Mouse (Mus musculus) MEL (cell line): ENCODE results near the gene Zhx3.

Experiments used
- CTCF ChIP-seq, 3 experiments: IDR thresholded peaks in 2 of 3; conservative IDR thresholded peaks in 1 of 3; 2 replicates each; pipeline ENCODE4 v1.5.1; 2011 to 2012; ENCODE audit warnings: low read length in 3 of 3, low read depth in 2 of 3, mild to moderate bottlenecking in 2 of 3, improper control_type of control experiment in 1 of 3, inconsistent platforms in 1 of 3, mixed read lengths in 1 of 3, moderate library complexity in 1 of 3; ENCODE audit not compliant: control insufficient read depth in 1 of 3, insufficient read depth in 1 of 3, poor library complexity in 1 of 3, severe bottlenecking in 1 of 3
- EP300 ChIP-seq, 2 experiments: IDR thresholded peaks; 2 replicates each; pipeline ENCODE4 v1.6.1; 2011; ENCODE audit warnings: improper control_type of control experiment in 2 of 2, low read length in 2 of 2, low read depth in 1 of 2, mild to moderate bottlenecking in 1 of 2
- HCFC1 ChIP-seq: IDR thresholded peaks from 2 replicates; pipeline ENCODE4 v1.6.1; 2012; ENCODE audit warnings: low read depth, mild to moderate bottlenecking, inconsistent platforms, low read length, improper control_type of control experiment, moderate library complexity
- MAFK ChIP-seq: IDR thresholded peaks from 2 replicates; pipeline ENCODE4 v1.6.1; 2011; ENCODE audit warnings: low read depth, mild to moderate bottlenecking, low read length, improper control_type of control experiment, borderline replicate concordance
- MAX ChIP-seq: IDR thresholded peaks from 2 replicates; pipeline ENCODE4 v1.6.1; 2011; ENCODE audit warnings: low read length, improper control_type of control experiment
- MYC ChIP-seq: IDR thresholded peaks from 2 replicates; pipeline ENCODE4 v1.6.1; 2011; ENCODE audit warnings: low read depth, mild to moderate bottlenecking, low read length, improper control_type of control experiment, moderate library complexity
- POLR2A ChIP-seq, 2 experiments: IDR thresholded peaks; 2 replicates each; pipeline ENCODE4 v1.6.1; 2011 to 2012; ENCODE audit warnings: low read length in 2 of 2, mild to moderate bottlenecking in 2 of 2, control low read depth in 1 of 2, improper control_type of control experiment in 1 of 2, low read depth in 1 of 2, moderate library complexity in 1 of 2; ENCODE audit not compliant: control insufficient read depth in 1 of 2, insufficient read depth in 1 of 2, poor library complexity in 1 of 2
- USF1 ChIP-seq: IDR thresholded peaks from 2 replicates; pipeline ENCODE4 v1.6.1; 2014; ENCODE audit warnings: low read depth, mild to moderate bottlenecking, inconsistent platforms, low read length, improper control_type of control experiment, moderate library complexity
- ZNF384 ChIP-seq: IDR thresholded peaks from 2 replicates; pipeline ENCODE4 v1.6.1; 2012; ENCODE audit warnings: low read depth, mild to moderate bottlenecking, inconsistent platforms, low read length, improper control_type of control experiment

DNA sequence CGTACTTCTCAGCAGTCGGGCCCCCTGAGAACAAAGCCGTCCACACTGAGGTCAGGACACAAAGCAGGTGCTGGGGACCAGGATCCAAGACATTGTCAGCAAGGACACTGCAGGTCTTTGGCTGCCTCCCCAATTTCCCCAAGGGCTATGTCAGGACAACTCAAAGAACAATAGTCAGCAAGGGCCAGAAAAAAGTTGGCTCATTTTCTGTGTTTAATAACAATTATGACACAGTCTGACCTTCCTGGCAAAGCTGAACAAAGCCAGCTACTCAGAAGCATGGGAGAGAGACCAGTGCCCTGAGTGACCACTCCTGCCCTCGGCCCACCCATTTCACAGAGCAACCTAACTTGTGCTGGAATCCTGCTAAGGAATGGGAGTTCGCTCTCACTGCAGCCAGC is 106.4 kb downstream of the Zhx3 start:
- TF ChIP-seq MAX (no peak), EP300 (IDR thresholded peaks at IDR 0.05; ENCODE audit: low read depth in 1 of 2, low read length in 2 of 2) (no peak), POLR2A (IDR thresholded peaks at IDR 0.05; ENCODE audit: control insufficient read depth in 1 of 2, insufficient read depth in 1 of 2, low read depth in 1 of 2, low read length in 2 of 2, poor library complexity in 1 of 2) (no peak), CTCF (IDR thresholded peaks at IDR 0.05 in 2 of 3, conservative IDR thresholded peaks at IDR 0.05 in 1 of 3; ENCODE audit: control insufficient read depth in 1 of 3, insufficient read depth in 1 of 3, low read depth in 2 of 3, low read length in 3 of 3, poor library complexity in 1 of 3, severe bottlenecking in 1 of 3) (no peak), MYC (no peak), HCFC1 (no peak), ZNF384 (no peak), MAFK (no peak), USF1 (no peak)
